Mouse (Mus musculus) left cerebral cortex, postnatal 25 days (tissue): ENCODE measurements around the gene Kdelc2. TPM values are rescaled to one million over a fixed set of nuclear protein-coding genes. Genes with fewer than 3 reads are reported as not detected.

Source experiments
- DNase-seq, 2 experiments: peaks; one replicate each; pipeline ENCODE4 v3.0.0; 2022; ENCODE audit warnings: low spot score in 2 of 2, mixed read lengths in 1 of 2
- intact Hi-C: fragments of 180-260 bp; cut with DNase I; formaldehyde crosslinking; loops from one replicate; pipeline ENCODE4 v1.15.1; 2025
- total RNA-seq, 2 experiments: library from RNA; stranded (reverse); gene quantifications; 2 replicates each; pipeline ENCODE4 v1.2.3; 2021

Kdelc2 gene
- 1 to 10 TPM; 6.8 to 7.2 TPM for total RNA-seq

GRCm38 (mm10) chr9:53383951-53384866 lies at the start of gene Kdelc2:
TSS of gene Kdelc2 (plus strand) at chr9:53384025.
- intact Hi-C loops, result loop anchor here (2.0 to 5.0 kb wide), 3 partner anchors 42 to 127 kb away; no protein-coding TSS in a partner anchor
- peak; percentile 81 to 96 for DNase-seq

GRCm38 (mm10) chr9:53335131-53335530 lies 48.7 kb upstream of the Kdelc2 start:
- intact Hi-C loops, result no loop called here
- DNase-seq, result no peak

GRCm38 (mm10) chr9:53339603-53340002 lies 44.2 kb upstream of the Kdelc2 start:
- intact Hi-C loops, result loop anchor here (5.0 kb wide), 1 partner anchor 43 kb away; the partner anchor contains the start of gene Kdelc2
- peak in 1 of 2 experiments; percentile 19 for DNase-seq

GRCm38 (mm10) chr9:53340328-53340916 lies 43.4 kb upstream of the Kdelc2 start:
- intact Hi-C loops, result loop anchor here (5.0 kb wide), 1 partner anchor 42 kb away; the partner anchor contains the start of gene Kdelc2
- DNase-seq, result no peak

- peak; percentile 19 to 31 for DNase-seq
These were observed 42.9 kb upstream of the Kdelc2 start for GRCm38 (mm10) chr9:53340969-53341368.

GRCm38 (mm10) chr9:53341981-53342380 lies 41.8 kb upstream of the Kdelc2 start:
- intact Hi-C loops, result loop anchor here (5.0 kb wide), 1 partner anchor 40 kb away; the partner anchor contains the start of gene Kdelc2
- no peak for DNase-seq

More at GRCm38 (mm10) chr9:53340969-53341368, 42.9 kb upstream of the Kdelc2 start:
- intact Hi-C loops, result loop anchor here (5.0 kb wide), 1 partner anchor 41 kb away; the partner anchor contains the start of gene Kdelc2

GRCm38 (mm10) chr9:53344646-53345432 lies 39.0 kb upstream of the Kdelc2 start:
- peak; percentile 4 to 84 for DNase-seq
- intact Hi-C loops, result loop anchor here (2.0 to 5.0 kb wide), 4 partner anchors 16 to 86 kb away; partner anchors contain the start of gene Kdelc2

- intact Hi-C loops, result loop anchor here (2.0 kb wide), 3 partner anchors 17 to 87 kb away; no protein-coding TSS in a partner anchor
- no peak for DNase-seq
These were observed 38.1 kb upstream of the Kdelc2 start for GRCm38 (mm10) chr9:53345728-53346127.

GRCm38 (mm10) chr9:53346402-53346801 lies 37.4 kb upstream of the Kdelc2 start:
- DNase-seq, result no peak
- intact Hi-C loops, result no loop called here

- no peak for DNase-seq
- intact Hi-C loops, result no loop called here
These were observed 34.6 kb upstream of the Kdelc2 start for GRCm38 (mm10) chr9:53349211-53349610.

- intact Hi-C loops, result no loop called here
- no peak for DNase-seq
These were observed 33.5 kb upstream of the Kdelc2 start for GRCm38 (mm10) chr9:53350331-53350730.

- intact Hi-C loops, result no loop called here
- peak in 1 of 2 experiments; percentile 51 for DNase-seq
These were observed 31.9 kb upstream of the Kdelc2 start for GRCm38 (mm10) chr9:53351899-53352298.

GRCm38 (mm10) chr9:53353161-53353560 lies 30.7 kb upstream of the Kdelc2 start:
- DNase-seq, result no peak

GRCm38 (mm10) chr9:53356219-53357155 lies 27.3 kb upstream of the Kdelc2 start:
- no peak for DNase-seq
- intact Hi-C loops, result no loop called here

More at GRCm38 (mm10) chr9:53353161-53353560, 30.7 kb upstream of the Kdelc2 start:
- intact Hi-C loops, result no loop called here

- no peak for DNase-seq
- intact Hi-C loops, result no loop called here
These were observed 12.5 kb upstream of the Kdelc2 start for GRCm38 (mm10) chr9:53371339-53371738.

GRCm38 (mm10) chr9:53375907-53376306 lies 7.9 kb upstream of the Kdelc2 start:
- intact Hi-C loops, result no loop called here
- no peak for DNase-seq

- no peak for DNase-seq
- intact Hi-C loops, result no loop called here
These were observed 7.0 kb upstream of the Kdelc2 start for GRCm38 (mm10) chr9:53376820-53377219.

- no peak for DNase-seq
- intact Hi-C loops, result no loop called here
These were observed 6.2 kb upstream of the Kdelc2 start for GRCm38 (mm10) chr9:53377597-53377996.
